Mouse (Mus musculus) erythroblast, embryonic 14.5 days (primary cell): Measurements from ENCODE around the gene Tbl1x. TPM values are rescaled to one million over a fixed set of nuclear protein-coding genes. Genes with fewer than 3 reads are reported as not detected.

Experiments
- H3K27me3 ChIP-seq: 2 replicates; pipeline ENCODE4 v1.6.1; 2012; ENCODE audit warnings: inconsistent platforms; ENCODE audit not compliant: control insufficient read depth
- H3K36me3 ChIP-seq: 2 replicates; pipeline ENCODE4 v1.6.1; 2012; ENCODE audit warnings: mild to moderate bottlenecking, inconsistent platforms; ENCODE audit not compliant: control insufficient read depth
- H3K4me1 ChIP-seq: 2 replicates; pipeline ENCODE4 v1.6.1; 2012; ENCODE audit warnings: inconsistent platforms; ENCODE audit not compliant: control insufficient read depth
- H3K4me3 ChIP-seq: replicated peaks from 2 replicates; pipeline ENCODE3; 2012; ENCODE audit warnings: moderate library complexity, mild to moderate bottlenecking, inconsistent platforms
- H3K9me3 ChIP-seq: 2 replicates; pipeline ENCODE4 v1.6.1; 2012; ENCODE audit warnings: low read length, inconsistent platforms, mixed read lengths; ENCODE audit not compliant: control insufficient read depth
- GATA1 ChIP-seq: IDR thresholded peaks from 2 replicates; pipeline ENCODE4 v1.6.1; 2012; ENCODE audit warnings: low read length, inconsistent platforms, mixed read lengths
- TAL1 ChIP-seq: IDR thresholded peaks from 3 replicates; pipeline ENCODE4 v1.6.1; 2012; ENCODE audit warnings: low read length, inconsistent platforms, mixed read lengths
- polyA plus RNA-seq: library from polyadenylated mRNA; stranded (reverse); fragments of >175 nt; gene quantifications from 2 replicates; pipeline ENCODE4 v1.2.3, GENCODE M21; 2012

Tbl1x gene
- polyA plus RNA-seq, 1 experiment: 0.10 TPM

DNA sequence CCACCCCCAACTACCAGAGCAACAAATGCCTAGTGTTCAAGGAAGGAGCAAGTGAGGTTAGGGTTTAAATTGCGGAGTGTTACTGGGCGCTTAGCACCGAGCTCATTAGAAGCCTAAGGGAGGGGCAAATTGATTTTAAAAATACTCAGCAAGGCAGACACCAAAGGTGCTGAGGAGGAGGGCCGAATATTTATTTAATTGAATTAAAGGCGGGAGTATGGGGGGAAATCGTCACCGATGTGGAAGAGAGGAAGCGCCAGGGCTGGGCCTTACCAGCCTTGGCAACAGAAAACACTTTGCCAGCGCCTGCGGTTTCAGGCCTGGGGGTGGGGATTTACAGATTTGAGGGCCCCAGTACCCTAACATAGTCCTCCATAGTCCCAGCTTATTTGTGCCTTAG is 1.0 kb upstream of the Tbl1x start:
- TF ChIP-seq GATA1: no peak
- no peak for TF ChIP-seq TAL1
- peak overlapping the region; percentile 74 for H3K4me3 ChIP-seq

DNA sequence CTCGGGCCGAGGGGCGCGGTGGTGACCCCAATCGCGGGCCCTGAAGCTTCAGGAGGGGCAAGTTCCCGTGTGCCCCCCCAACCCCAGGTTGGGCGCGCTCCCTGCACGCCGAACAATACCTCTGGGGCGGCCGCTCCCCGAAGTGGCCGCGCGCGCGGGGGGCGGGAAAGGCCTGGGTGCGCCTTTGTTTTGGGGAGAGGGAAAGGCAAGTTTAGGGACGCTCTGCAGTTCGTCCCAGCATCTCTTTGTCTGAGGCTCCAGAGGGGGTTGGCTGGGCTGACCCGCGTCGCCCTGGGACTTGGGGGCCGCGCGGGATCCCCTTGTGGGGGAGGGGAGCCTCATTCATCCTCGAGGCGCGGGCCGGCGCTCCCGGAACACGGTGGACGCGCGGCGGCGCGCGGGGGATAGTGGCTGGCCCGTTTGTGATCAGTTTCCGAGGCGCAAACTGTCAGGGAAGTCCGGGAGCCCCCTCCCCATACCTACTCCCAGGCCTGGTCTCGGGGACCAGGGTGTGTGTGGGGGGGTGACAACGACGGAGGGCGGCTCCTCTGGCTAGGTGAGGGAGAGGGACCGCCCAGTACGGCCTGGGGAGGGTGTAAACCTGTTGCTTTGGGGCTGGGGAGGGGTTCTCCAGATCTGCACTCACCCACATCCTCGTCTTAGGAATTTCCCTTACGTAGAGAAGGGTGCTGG is 634 bp downstream of the Tbl1x start:
- H3K4me1 ChIP-seq: peaks cover 25% of the 10 kb centered on the region
- H3K27me3 ChIP-seq: no peaks in the 10 kb centered on the region
- TF ChIP-seq TAL1: no peak
- TF ChIP-seq GATA1: no peak

More for the DNA sequence above, 1.0 kb upstream of the Tbl1x start:
- Histone ChIP-seq H3K36me3 (no peaks in the 10 kb centered on the region), H3K9me3 (0 out of 2 replicates have a peak, but pooled peaks cover 6% of the 10 kb centered on the region), H3K27me3 (no peaks in the 10 kb centered on the region), H3K4me1 (peaks cover 25% of the 10 kb centered on the region)

DNA sequence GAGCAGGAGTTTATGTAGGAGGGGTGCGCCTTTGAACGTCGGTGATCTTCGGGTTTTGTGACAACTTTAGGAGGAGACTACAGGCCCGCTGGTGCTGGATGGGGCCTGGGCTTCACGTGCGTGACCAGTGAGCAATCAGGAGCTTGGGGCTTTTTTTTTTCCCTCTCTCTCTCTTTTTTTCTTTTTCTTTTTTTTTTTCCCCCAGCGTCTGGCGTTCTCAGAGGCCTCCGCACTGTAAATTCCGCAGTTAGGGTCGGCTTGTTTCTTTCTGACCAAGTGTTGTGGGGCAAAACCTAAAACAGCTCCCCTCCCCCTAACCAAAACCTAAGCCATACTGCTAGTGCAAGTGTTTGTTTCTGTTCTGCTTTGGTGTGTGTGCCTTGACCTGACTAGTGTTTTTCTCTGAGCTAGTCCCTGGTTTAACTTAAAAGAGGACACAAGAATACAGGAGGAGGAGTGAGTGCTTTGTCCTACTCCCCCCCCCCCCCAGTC is 1.2 kb downstream of the Tbl1x start:
- H3K4me1 ChIP-seq: peaks cover 25% of the 10 kb centered on the region
- no peak for TF ChIP-seq TAL1
- no peak for TF ChIP-seq GATA1

More for the DNA sequence above, 634 bp downstream of the Tbl1x start:
- Histone ChIP-seq H3K36me3 (no peaks in the 10 kb centered on the region), H3K9me3 (0 out of 2 replicates have a peak, but pooled peaks cover 6% of the 10 kb centered on the region), H3K4me3 (peak overlapping the region; percentile 74)

GRCm38 (mm10) chrX:77517274-77518085 is 6.7 kb downstream of the Tbl1x start:
- H3K36me3 ChIP-seq: peaks cover 3% of the 10 kb centered on the region; the same call in 1 of the 2 replicates
- H3K9me3 ChIP-seq: no peaks in the 10 kb centered on the region
- H3K4me1 ChIP-seq: peaks cover 2% of the 10 kb centered on the region; the same call in 1 of the 2 replicates
- H3K27me3 ChIP-seq: no peaks in the 10 kb centered on the region
- TF ChIP-seq TAL1: no peak
- no peak for TF ChIP-seq GATA1
- H3K4me3 ChIP-seq: no peak overlapping the region

More for the DNA sequence above, 1.2 kb downstream of the Tbl1x start:
- H3K9me3 ChIP-seq: 0 out of 2 replicates have a peak, but pooled peaks cover 6% of the 10 kb centered on the region
- H3K27me3 ChIP-seq: no peaks in the 10 kb centered on the region
- H3K36me3 ChIP-seq: no peaks in the 10 kb centered on the region
- H3K4me3 ChIP-seq: peak overlapping the region; percentile 74

GRCm38 (mm10) chrX:77518929-77519328 is 8.1 kb downstream of the Tbl1x start:
- no peak for TF ChIP-seq TAL1
- no peaks in the 10 kb centered on the region for H3K27me3 ChIP-seq
- H3K9me3 ChIP-seq: no peaks in the 10 kb centered on the region
- no peak overlapping the region for H3K4me3 ChIP-seq
- peaks cover 3% of the 10 kb centered on the region; the same call in 1 of the 2 replicates for H3K36me3 ChIP-seq
- H3K4me1 ChIP-seq: peaks cover 2% of the 10 kb centered on the region; the same call in 1 of the 2 replicates

- no peak for TF ChIP-seq GATA1
- no peak for TF ChIP-seq TAL1
- Histone ChIP-seq H3K27me3 (no peaks in the 10 kb centered on the region), H3K4me3 (no peak overlapping the region), H3K36me3 (peaks cover 3% of the 10 kb centered on the region), H3K4me1 (peaks cover 2% of the 10 kb centered on the region; the same call in 1 of the 2 replicates), H3K9me3 (no peaks in the 10 kb centered on the region)
These were observed 12.1 kb downstream of the Tbl1x start for GRCm38 (mm10) chrX:77522842-77523375.

- Histone ChIP-seq H3K9me3 (no peaks in the 10 kb centered on the region), H3K36me3 (no peaks in the 10 kb centered on the region; the same call in 1 of the 2 replicates), H3K4me1 (no peaks in the 10 kb centered on the region), H3K27me3 (no peaks in the 10 kb centered on the region), H3K4me3 (no peak overlapping the region)
- TF ChIP-seq GATA1 (no peak), TAL1 (no peak)
These were observed 14.4 kb downstream of the Tbl1x start for GRCm38 (mm10) chrX:77525179-77525578.

- Histone ChIP-seq H3K4me3 (no peak overlapping the region), H3K4me1 (no peaks in the 10 kb centered on the region), H3K9me3 (no peaks in the 10 kb centered on the region), H3K36me3 (no peaks in the 10 kb centered on the region; the same call in 1 of the 2 replicates), H3K27me3 (no peaks in the 10 kb centered on the region)
- TF ChIP-seq GATA1 (no peak), TAL1 (no peak)
These were observed 17.6 kb downstream of the Tbl1x start for GRCm38 (mm10) chrX:77528401-77528800.
